In the genomic region with DNA sequence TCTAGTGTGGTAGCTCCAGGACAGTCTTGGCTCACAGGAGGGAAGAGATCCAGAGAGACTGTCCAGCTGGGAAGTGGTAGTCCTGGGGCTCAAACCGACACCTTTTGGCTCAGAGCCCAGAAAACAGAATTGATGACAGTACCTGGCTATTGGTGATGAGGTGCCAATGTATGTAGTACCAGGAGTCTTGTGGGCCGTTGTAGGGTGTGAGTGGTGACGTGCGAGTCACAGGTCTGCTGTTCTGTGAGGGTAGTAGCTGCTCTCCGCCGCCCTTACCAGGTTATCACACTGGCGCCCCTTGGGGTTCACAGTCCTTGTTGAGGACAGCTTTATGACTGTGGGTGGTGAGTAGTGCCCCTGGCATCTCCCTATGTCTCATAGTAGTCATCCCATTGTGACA, we compare ENCODE assay signal across 19 mouse cellular contexts.
A peak's percentile ranks its signal among the peaks of the same experiment; 100 is the strongest.
DNase-seq lines count a peak whose midpoint lies in the region; ATAC-seq and TF ChIP-seq lines count a peak whose summit lies in the region.
"Had no signal": no experiment of that assay in that cellular context is flagged by ENCODE, and none has a peak within 500 bp of the region (broad histone marks: within the 10 kb centered on the region; RNA-seq: fewer than 3 reads in every experiment).

No protein-coding gene starts in this region.

- no peaks in the 10 kb centered on the region for H3K27me3 ChIP-seq in forebrain, embryonic 11.5 days (ENCODE audit: control insufficient read depth, insufficient read depth, low read length)
- H3K27me3 ChIP-seq in forebrain, embryonic 14.5 days (replicated peaks; ENCODE audit: control insufficient read depth, insufficient read depth, low read length) = no peaks in the 10 kb centered on the region
- H3K27me3 ChIP-seq in intestine, embryonic 14.5 days (replicated peaks; ENCODE audit: control insufficient read depth, insufficient read depth, low read length) = no peaks in the 10 kb centered on the region
- no peaks in the 10 kb centered on the region for H3K27me3 ChIP-seq in intestine, embryonic 15.5 days (replicated peaks)
- no peaks in the 10 kb centered on the region for H3K27me3 ChIP-seq in intestine, postnatal 0 days (replicated peaks; ENCODE audit: control insufficient read depth, insufficient read depth, low read length)
- H3K27me3 ChIP-seq: CH12.LX; forebrain, embryonic 15.5 days; Patski had no signal

- H3K4me2 ChIP-seq in forebrain, embryonic 11.5 days (ENCODE audit: low read depth, low read length, severe bottlenecking) = no peak overlapping the region
- H3K4me2 ChIP-seq in forebrain, embryonic 14.5 days (ENCODE audit: low read length) = no peak overlapping the region
- no peak overlapping the region for H3K4me2 ChIP-seq in intestine, embryonic 14.5 days (ENCODE audit: low read length)
- no peak overlapping the region for H3K4me2 ChIP-seq in intestine, embryonic 15.5 days (replicated peaks)
- H3K4me2 ChIP-seq in intestine, postnatal 0 days (replicated peaks; ENCODE audit: low read depth) = no peak overlapping the region
- H3K4me2 ChIP-seq: forebrain, embryonic 15.5 days; hindbrain, embryonic 14.5 days had no signal

- no peak for ATAC-seq in forebrain, embryonic 11.5 days (replicated peaks; ENCODE audit: low FRiP score)
- no peak for ATAC-seq in forebrain, embryonic 14.5 days
- no peak for ATAC-seq in intestine, embryonic 14.5 days (replicated peaks; ENCODE audit: low FRiP score, low TSS enrichment, low read depth)
- no peak for ATAC-seq in intestine, embryonic 15.5 days
- ATAC-seq in common myeloid progenitor, adult 5-6 weeks (replicated peaks; ENCODE audit: low read depth, poor library complexity, severe bottlenecking) = 0 out of 2 replicates have a peak, but pooled peaks have one; percentile 3
- peak; percentile 38; the same call in 1 of the 2 replicates for ATAC-seq in intestine, postnatal 0 days
- ATAC-seq: activated CD4-positive, CD25-positive, alpha-beta regulatory T cell, adult 4 months; forebrain, embryonic 15.5 days; Patski had no signal

- no peaks in the 10 kb centered on the region for H3K9me3 ChIP-seq in forebrain, embryonic 11.5 days (ENCODE audit: control insufficient read depth, low read length)
- H3K9me3 ChIP-seq in forebrain, embryonic 14.5 days (replicated peaks; ENCODE audit: control insufficient read depth, low read length) = no peaks in the 10 kb centered on the region
- H3K9me3 ChIP-seq in intestine, embryonic 14.5 days (ENCODE audit: control insufficient read depth, low read length) = no peaks in the 10 kb centered on the region
- no peaks in the 10 kb centered on the region for H3K9me3 ChIP-seq in intestine, embryonic 15.5 days
- no peaks in the 10 kb centered on the region for H3K9me3 ChIP-seq in intestine, postnatal 0 days (ENCODE audit: control insufficient read depth)
- H3K9me3 ChIP-seq: forebrain, embryonic 15.5 days; hindbrain, embryonic 10.5 days had no signal

- no peak overlapping the region for H3K4me3 ChIP-seq in forebrain, embryonic 11.5 days (ENCODE audit: low read depth, low read length)
- H3K4me3 ChIP-seq in forebrain, embryonic 14.5 days (ENCODE audit: low read depth, low read length) = no peak overlapping the region
- H3K4me3 ChIP-seq in intestine, embryonic 14.5 days (ENCODE audit: low read depth, low read length) = no peak overlapping the region
- no peak overlapping the region for H3K4me3 ChIP-seq in intestine, embryonic 15.5 days (replicated peaks)
- no peak overlapping the region for H3K4me3 ChIP-seq in intestine, postnatal 0 days (ENCODE audit: low read depth, low read length)
- H3K4me3 ChIP-seq: forebrain, embryonic 15.5 days; heart, adult 2 months; hindbrain, embryonic 10.5 days had no signal

- DNase-seq in forebrain, embryonic 11.5 days (ENCODE audit: low spot score) = peak; percentile 39
- DNase-seq in forebrain, embryonic 14.5 days (ENCODE audit: low spot score) = no peak
- DNase-seq in intestine, embryonic 14.5 days (ENCODE audit: low spot score) = peak; percentile 32
- no peak for DNase-seq in lung, postnatal 4 days
- DNase-seq: adrenal gland, postnatal 25 days; cerebellum, postnatal 14 days; gastrocnemius, postnatal 10 days; heart, postnatal 10 days; kidney, adult 18-20 months had no signal

- no peak; the same call in 1 of the 2 replicates for TF ChIP-seq CTCF in intestine, postnatal 0 days (IDR thresholded peaks at IDR 0.05; ENCODE audit: low read depth)

- no peak overlapping the region for H3K27ac ChIP-seq in forebrain, embryonic 11.5 days (ENCODE audit: low read depth, low read length)
- H3K27ac ChIP-seq in forebrain, embryonic 14.5 days (ENCODE audit: low read depth, low read length) = no peak overlapping the region
- no peak overlapping the region for H3K27ac ChIP-seq in intestine, embryonic 14.5 days (ENCODE audit: low read depth)
- H3K27ac ChIP-seq in intestine, embryonic 15.5 days = no peak overlapping the region
- no peak overlapping the region for H3K27ac ChIP-seq in intestine, postnatal 0 days (ENCODE audit: low read depth, low read length)
- H3K27ac ChIP-seq: forebrain, embryonic 15.5 days; heart, adult 2 months; hindbrain, embryonic 10.5 days; hindbrain, embryonic 14.5 days had no signal

- no peak overlapping the region for H3K9ac ChIP-seq in forebrain, embryonic 11.5 days (ENCODE audit: low read length)
- H3K9ac ChIP-seq in forebrain, embryonic 14.5 days (ENCODE audit: low read length) = no peak overlapping the region
- H3K9ac ChIP-seq in intestine, embryonic 14.5 days (ENCODE audit: low read length) = no peak overlapping the region
- no peak overlapping the region for H3K9ac ChIP-seq in intestine, embryonic 15.5 days
- no peak overlapping the region for H3K9ac ChIP-seq in intestine, postnatal 0 days (ENCODE audit: low read depth, low read length)
- H3K9ac ChIP-seq: forebrain, embryonic 15.5 days; hindbrain, embryonic 14.5 days had no signal

- 92% methylated on average over 7 of the region's 7 CpGs for WGBS in forebrain, embryonic 11.5 days
- 91% methylated on average over 7 of the region's 7 CpGs for WGBS in forebrain, embryonic 14.5 days
- 91% methylated on average over 7 of the region's 7 CpGs for WGBS in intestine, embryonic 14.5 days
- WGBS in intestine, embryonic 15.5 days = 84% methylated on average over 7 of the region's 7 CpGs
- WGBS in intestine, postnatal 0 days = 73% methylated on average over 7 of the region's 7 CpGs

- H3K36me3 ChIP-seq in forebrain, embryonic 11.5 days (ENCODE audit: control insufficient read depth, insufficient read depth, low read length) = no peaks in the 10 kb centered on the region; the same call in 1 of the 2 replicates
- peaks cover 5% of the 10 kb centered on the region; the same call in 1 of the 2 replicates for H3K36me3 ChIP-seq in forebrain, embryonic 14.5 days (ENCODE audit: control insufficient read depth, insufficient read depth, low read length)
- H3K36me3 ChIP-seq in intestine, embryonic 14.5 days (ENCODE audit: control insufficient read depth, insufficient read depth, low read length) = 0 out of 2 replicates have a peak, but pooled peaks cover 5% of the 10 kb centered on the region
- 0 out of 2 replicates have a peak, but pooled peaks cover 3% of the 10 kb centered on the region for H3K36me3 ChIP-seq in intestine, embryonic 15.5 days
- peaks cover 17% of the 10 kb centered on the region; the same call in 1 of the 2 replicates for H3K36me3 ChIP-seq in intestine, postnatal 0 days (ENCODE audit: control insufficient read depth, insufficient read depth)
- H3K36me3 ChIP-seq: forebrain, embryonic 15.5 days had no signal

- H3K4me1 ChIP-seq in forebrain, embryonic 11.5 days (replicated peaks; ENCODE audit: control insufficient read depth, insufficient read depth, low read length) = no peaks in the 10 kb centered on the region
- H3K4me1 ChIP-seq in forebrain, embryonic 14.5 days (ENCODE audit: control insufficient read depth, insufficient read depth, low read length) = no peaks in the 10 kb centered on the region
- H3K4me1 ChIP-seq in intestine, embryonic 14.5 days (replicated peaks; ENCODE audit: control insufficient read depth, insufficient read depth, low read length) = no peaks in the 10 kb centered on the region
- no peaks in the 10 kb centered on the region for H3K4me1 ChIP-seq in intestine, embryonic 15.5 days (replicated peaks)
- H3K4me1 ChIP-seq in intestine, postnatal 0 days (replicated peaks; ENCODE audit: control insufficient read depth, insufficient read depth, low read length) = no peaks in the 10 kb centered on the region
- H3K4me1 ChIP-seq: forebrain, embryonic 15.5 days; hindbrain, embryonic 10.5 days had no signal

Comparison
In these comparisons a context has a peak if more than half of its experiments do, and no peak if none do; other contexts are left out.
1. ATAC-seq: peak in common myeloid progenitor, adult 5-6 weeks (single experiment) and intestine, postnatal 0 days (single experiment); none in forebrain, embryonic 11.5 days (single experiment), forebrain, embryonic 14.5 days (single experiment), intestine, embryonic 14.5 days (single experiment) and intestine, embryonic 15.5 days (single experiment).
2. DNase-seq: peak in forebrain, embryonic 11.5 days (single experiment) and intestine, embryonic 14.5 days (single experiment); none in forebrain, embryonic 14.5 days (single experiment) and lung, postnatal 4 days (0 of 2).